Mouse (Mus musculus): ENCODE data around the gene N4bp2. TPM values are rescaled to one million over a fixed set of nuclear protein-coding genes. Genes with fewer than 3 reads are reported as not detected.

Gene N4bp2
- polyA plus RNA-seq, 2 experiments: 31.3 to 39.1 TPM

- no peak for DNase-seq (ENCODE audit: low spot score)
- no peak for TF ChIP-seq POLR2A (IDR thresholded peaks at IDR 0.05; ENCODE audit: borderline replicate concordance, extremely low read depth, insufficient read depth, insufficient read length)
- H3K4me1 ChIP-seq (ENCODE audit: control insufficient read depth, insufficient read depth, low read length): no peaks in the 10 kb centered on the region
- no peak overlapping the region for H3K4me3 ChIP-seq (replicated peaks; ENCODE audit: low read length)
- 92% methylated on average over 13 of the region's 13 CpGs for WGBS
- H3K36me3 ChIP-seq (ENCODE audit: control insufficient read depth, insufficient read depth, low read length): peaks cover 49% of the 10 kb centered on the region
- no peaks in the 10 kb centered on the region for H3K9me3 ChIP-seq (ENCODE audit: control insufficient read depth, low read length)
- no peak overlapping the region for H3K4me2 ChIP-seq (replicated peaks; ENCODE audit: low read depth, low read length, severe bottlenecking)
- no peak overlapping the region for H3K9ac ChIP-seq (ENCODE audit: low read depth, low read length, severe bottlenecking)
- ATAC-seq (ENCODE audit: low FRiP score, low read depth): no peak
- no peak overlapping the region for H3K27ac ChIP-seq (replicated peaks; ENCODE audit: low read depth, low read length)
- no peaks in the 10 kb centered on the region for H3K27me3 ChIP-seq (ENCODE audit: control insufficient read depth, insufficient read depth, low read length)
Observed at GRCm38 (mm10) chr5:65781769-65782715, 18.7 kb downstream of the N4bp2 start.

- H3K4me3 ChIP-seq (replicated peaks; ENCODE audit: low read length): no peak overlapping the region
- no peaks in the 10 kb centered on the region for H3K27me3 ChIP-seq (ENCODE audit: control insufficient read depth, insufficient read depth, low read length)
- H3K27ac ChIP-seq (replicated peaks; ENCODE audit: low read depth, low read length): no peak overlapping the region
- no peaks in the 10 kb centered on the region for H3K9me3 ChIP-seq (ENCODE audit: control insufficient read depth, low read length)
- H3K9ac ChIP-seq (ENCODE audit: low read depth, low read length, severe bottlenecking): no peak overlapping the region
- H3K4me1 ChIP-seq (ENCODE audit: control insufficient read depth, insufficient read depth, low read length): no peaks in the 10 kb centered on the region
- peaks cover 58% of the 10 kb centered on the region for H3K36me3 ChIP-seq (ENCODE audit: control insufficient read depth, insufficient read depth, low read length)
- H3K4me2 ChIP-seq (replicated peaks; ENCODE audit: low read depth, low read length, severe bottlenecking): no peak overlapping the region
- TF ChIP-seq POLR2A (IDR thresholded peaks at IDR 0.05; ENCODE audit: borderline replicate concordance, extremely low read depth, insufficient read depth, insufficient read length): no peak
- WGBS: 69% methylated on average over 16 of the region's 16 CpGs
- no peak for DNase-seq (ENCODE audit: low spot score)
- no peak for ATAC-seq (ENCODE audit: low FRiP score, low read depth)
Observed at GRCm38 (mm10) chr5:65790604-65791225, 27.4 kb downstream of the N4bp2 start.

- H3K4me3 ChIP-seq (replicated peaks; ENCODE audit: low read length): no peak overlapping the region
- no peaks in the 10 kb centered on the region for H3K27me3 ChIP-seq (ENCODE audit: control insufficient read depth, insufficient read depth, low read length)
- H3K4me1 ChIP-seq (ENCODE audit: control insufficient read depth, insufficient read depth, low read length): no peaks in the 10 kb centered on the region
- WGBS: 92% methylated on average over 3 of the region's 3 CpGs
- H3K36me3 ChIP-seq (ENCODE audit: control insufficient read depth, insufficient read depth, low read length): peaks cover 61% of the 10 kb centered on the region
- TF ChIP-seq POLR2A (IDR thresholded peaks at IDR 0.05; ENCODE audit: borderline replicate concordance, extremely low read depth, insufficient read depth, insufficient read length): no peak
- no peaks in the 10 kb centered on the region for H3K9me3 ChIP-seq (ENCODE audit: control insufficient read depth, low read length)
- H3K27ac ChIP-seq (replicated peaks; ENCODE audit: low read depth, low read length): no peak overlapping the region
- no peak overlapping the region for H3K9ac ChIP-seq (ENCODE audit: low read depth, low read length, severe bottlenecking)
- no peak overlapping the region for H3K4me2 ChIP-seq (replicated peaks; ENCODE audit: low read depth, low read length, severe bottlenecking)
- ATAC-seq (ENCODE audit: low FRiP score, low read depth) (no peak), DNase-seq (ENCODE audit: low spot score) (no peak)
Observed at GRCm38 (mm10) chr5:65794202-65794601, 30.9 kb downstream of the N4bp2 start.

- Histone ChIP-seq H3K9ac (ENCODE audit: low read depth, low read length, severe bottlenecking) (no peak overlapping the region), H3K9me3 (ENCODE audit: control insufficient read depth, low read length) (no peaks in the 10 kb centered on the region), H3K27me3 (ENCODE audit: control insufficient read depth, insufficient read depth, low read length) (no peaks in the 10 kb centered on the region), H3K36me3 (ENCODE audit: control insufficient read depth, insufficient read depth, low read length) (peaks cover 61% of the 10 kb centered on the region), H3K27ac (replicated peaks; ENCODE audit: low read depth, low read length) (no peak overlapping the region), H3K4me1 (ENCODE audit: control insufficient read depth, insufficient read depth, low read length) (no peaks in the 10 kb centered on the region), H3K4me2 (replicated peaks; ENCODE audit: low read depth, low read length, severe bottlenecking) (no peak overlapping the region), H3K4me3 (replicated peaks; ENCODE audit: low read length) (no peak overlapping the region)
- DNase-seq (ENCODE audit: low spot score) (no peak), ATAC-seq (ENCODE audit: low FRiP score, low read depth) (no peak)
- TF ChIP-seq POLR2A (IDR thresholded peaks at IDR 0.05; ENCODE audit: borderline replicate concordance, extremely low read depth, insufficient read depth, insufficient read length): no peak
- 85% methylated on average over 3 of the region's 3 CpGs for WGBS
Observed at GRCm38 (mm10) chr5:65794702-65795101, 31.4 kb downstream of the N4bp2 start.

- TF ChIP-seq POLR2A (IDR thresholded peaks at IDR 0.05; ENCODE audit: borderline replicate concordance, extremely low read depth, insufficient read depth, insufficient read length): no peak
- H3K4me2 ChIP-seq (replicated peaks; ENCODE audit: low read depth, low read length, severe bottlenecking): no peak overlapping the region
- no peaks in the 10 kb centered on the region for H3K4me1 ChIP-seq (ENCODE audit: control insufficient read depth, insufficient read depth, low read length)
- no peak overlapping the region for H3K27ac ChIP-seq (replicated peaks; ENCODE audit: low read depth, low read length)
- H3K9ac ChIP-seq (ENCODE audit: low read depth, low read length, severe bottlenecking): no peak overlapping the region
- WGBS: 94% methylated on average over 9 of the region's 9 CpGs
- no peaks in the 10 kb centered on the region for H3K27me3 ChIP-seq (ENCODE audit: control insufficient read depth, insufficient read depth, low read length)
- H3K36me3 ChIP-seq (ENCODE audit: control insufficient read depth, insufficient read depth, low read length): peaks cover 61% of the 10 kb centered on the region
- no peak overlapping the region for H3K4me3 ChIP-seq (replicated peaks; ENCODE audit: low read length)
- ATAC-seq (ENCODE audit: low FRiP score, low read depth): no peak
- no peaks in the 10 kb centered on the region for H3K9me3 ChIP-seq (ENCODE audit: control insufficient read depth, low read length)
- DNase-seq (ENCODE audit: low spot score): no peak
Observed at GRCm38 (mm10) chr5:65795293-65795993, 32.1 kb downstream of the N4bp2 start.

Measured in limb, embryonic 14.5 days (tissue).